Mouse (Mus musculus) megakaryocyte-erythroid progenitor cell, adult 5 weeks (primary cell): ENCODE data around the gene Gdap2. TPM values are rescaled to one million over a fixed set of nuclear protein-coding genes. Genes with fewer than 3 reads are reported as not detected.

Experiments
- polyA plus RNA-seq: library from polyadenylated mRNA; stranded (reverse); fragments of >175 nt; gene quantifications from 2 replicates; pipeline ENCODE4 v1.2.3, GENCODE M21; 2012

Gene Gdap2
- polyA plus RNA-seq: 3.8 and 4.6 TPM in 2 replicates

GRCm38 (mm10) chr3:100162315-100163105, at the start of gene Gdap2, which contains the start of gene Wdr3:
Gdap2 (plus strand) TSS chr3:100162381.
Wdr3 (minus strand) TSS chr3:100162407.

Other genes starting within 250 kb of the Gdap2 start
- gene Wdr3, start within 50 bp of the Gdap2 start, polyA plus RNA-seq: 2.7 and 4.7 TPM in 2 replicates